Mouse (Mus musculus) CD4-positive, CD25-positive, alpha-beta regulatory T cell, adult 4 months (primary cell): ENCODE measurements around the gene Ints2. TPM values are rescaled to one million over a fixed set of nuclear protein-coding genes. Genes with fewer than 3 reads are reported as not detected.

Source experiments
- ATAC-seq: one replicate; pipeline ENCODE4 v1.8.0; 2017
- polyA plus RNA-seq, 2 experiments: library from polyadenylated mRNA; unstranded; fragments of 100-300 nt; shearing (Covaris generic); gene quantifications; one replicate each; pipeline ENCODE4 v1.2.1; 2017

Ints2 gene
- polyA plus RNA-seq, 2 experiments from 2014 or later, result 15.8 to 19.2 TPM

- ATAC-seq, result no peak
These were observed 86.6 kb downstream of the Ints2 start for GRCm38 (mm10) chr11:86170743-86171142.

Other genes starting within 250 kb of the Ints2 start
- gene Brip1, start 56.4 kb downstream of the Ints2 start, polyA plus RNA-seq, result 1 to 10 TPM; 1.4 to 2.9 TPM
- gene Med13, start 100.0 kb upstream of the Ints2 start, polyA plus RNA-seq, result 10 to 100 TPM in 1 of 2 experiments, 1 to 10 TPM in 1; 9.3 to 14.5 TPM
- gene Rnft1, start 227.1 kb upstream of the Ints2 start, polyA plus RNA-seq, result 10 to 100 TPM; 46.0 to 49.9 TPM